Mouse (Mus musculus): ENCODE results near the gene Cdk5. TPM values are rescaled to one million over a fixed set of nuclear protein-coding genes. Genes with fewer than 3 reads are reported as not detected.
A peak's percentile ranks its signal among the peaks of the same experiment; 100 is the strongest.

Gene Cdk5
- polyA plus RNA-seq, 1 experiment from 2014 or later, result 35.5 TPM

DNA sequence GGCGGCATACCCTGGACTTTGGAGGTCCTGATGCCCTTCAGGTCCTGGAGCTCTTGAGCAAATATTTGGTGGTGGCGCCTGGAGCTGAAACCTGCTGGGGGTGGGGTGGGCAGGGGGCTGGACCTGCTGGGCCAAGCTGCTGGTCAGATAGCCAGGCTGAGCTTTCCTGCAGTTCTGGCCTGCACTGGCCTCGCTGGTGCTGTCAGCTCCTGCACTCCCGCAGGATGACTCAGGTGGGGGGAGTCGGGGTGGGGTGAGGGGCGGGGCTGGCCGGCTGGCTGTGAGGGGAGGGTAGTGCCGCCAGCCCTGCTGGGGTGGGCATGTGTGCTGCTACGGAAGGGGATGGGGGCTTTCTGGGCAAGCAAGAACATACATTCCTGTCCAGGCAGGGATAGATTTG, 5.3 kb upstream of the Cdk5 start:
- no peak for ATAC-seq (ENCODE audit: insufficient read depth)
- H3K4me3 ChIP-seq (ENCODE audit: low read depth, low read length), result peak overlapping the region; percentile 20
- TF ChIP-seq CTCF (IDR thresholded peaks at IDR 0.05; ENCODE audit: low read depth), result peak; percentile 19; the same call in 1 of the 2 replicates
- H3K27ac ChIP-seq (ENCODE audit: low read depth), result peak overlapping the region; percentile 67; the same call in 1 of the 2 replicates
- H3K4me1 ChIP-seq (ENCODE audit: insufficient read depth), result peaks cover 22% of the 10 kb centered on the region
- WGBS, result 20% methylated on average over 9 of the region's 9 CpGs
- H3K27me3 ChIP-seq (ENCODE audit: insufficient read depth, low read length), result no peaks in the 10 kb centered on the region
- H3K36me3 ChIP-seq (ENCODE audit: insufficient read depth), result peaks cover 43% of the 10 kb centered on the region
- H3K9me3 ChIP-seq (ENCODE audit: low read depth, low read length), result no peaks in the 10 kb centered on the region
- peak overlapping the region; percentile 84 for H3K4me2 ChIP-seq
- no peak for DNase-seq
- H3K9ac ChIP-seq, result no peak overlapping the region

DNA sequence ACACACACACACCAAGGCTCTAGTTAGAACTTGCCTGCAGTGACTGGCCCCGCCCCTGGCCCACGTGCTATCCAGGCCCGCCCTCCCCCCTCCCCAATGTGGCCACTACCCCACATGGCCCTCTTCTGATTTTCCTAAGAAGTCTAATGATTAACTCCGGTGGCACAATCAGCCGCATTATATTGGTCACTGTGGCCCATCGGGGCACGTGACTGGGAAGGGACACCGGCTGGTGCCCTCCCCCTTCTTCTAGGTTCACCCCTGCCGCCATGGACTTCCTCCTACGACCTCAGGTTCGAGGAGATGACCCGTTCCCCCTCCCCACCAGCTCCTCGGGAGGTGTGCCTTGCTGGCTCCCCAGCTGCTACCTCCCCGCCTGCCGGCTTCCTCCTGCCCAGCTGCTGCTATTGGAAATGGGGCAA, 4.7 kb upstream of the Cdk5 start:
- no peaks in the 10 kb centered on the region for H3K9me3 ChIP-seq (ENCODE audit: low read depth, low read length)
- DNase-seq (peak; percentile 66), ATAC-seq (ENCODE audit: insufficient read depth) (no peak)
- H3K9ac ChIP-seq, result no peak overlapping the region
- peak overlapping the region; percentile 20 for H3K4me3 ChIP-seq (ENCODE audit: low read depth, low read length)
- H3K27me3 ChIP-seq (ENCODE audit: insufficient read depth, low read length), result no peaks in the 10 kb centered on the region
- WGBS, result 14% methylated on average over 15 of the region's 15 CpGs
- peak overlapping the region; percentile 84 for H3K4me2 ChIP-seq
- peaks cover 22% of the 10 kb centered on the region for H3K4me1 ChIP-seq (ENCODE audit: insufficient read depth)
- peak overlapping the region; percentile 67 for H3K27ac ChIP-seq (ENCODE audit: low read depth)
- no peak for TF ChIP-seq CTCF (IDR thresholded peaks at IDR 0.05; ENCODE audit: low read depth)
- H3K36me3 ChIP-seq (ENCODE audit: insufficient read depth), result peaks cover 38% of the 10 kb centered on the region

DNA sequence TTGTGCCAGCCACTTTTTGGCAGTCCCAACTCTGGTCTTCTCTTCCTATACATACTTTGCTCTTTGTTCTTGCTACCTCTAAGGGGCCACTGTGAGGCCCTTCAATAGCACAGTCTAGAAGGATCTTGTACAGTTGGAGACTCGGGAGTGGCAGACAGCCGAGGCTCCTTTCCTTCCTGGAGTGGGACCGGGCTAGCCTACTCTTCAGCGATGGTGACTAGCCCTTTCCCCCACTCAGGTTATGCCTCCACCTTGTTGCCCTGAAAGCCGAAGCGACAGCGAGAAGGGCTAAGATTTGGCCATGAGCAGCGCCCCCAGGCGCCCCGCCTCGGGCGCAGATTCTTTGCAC, 3.9 kb upstream of the Cdk5 start:
- Histone ChIP-seq H3K4me2 (peak overlapping the region; percentile 84), H3K27me3 (ENCODE audit: insufficient read depth, low read length) (no peaks in the 10 kb centered on the region), H3K9ac (peak overlapping the region; percentile 20; the same call in 1 of the 2 replicates), H3K9me3 (ENCODE audit: low read depth, low read length) (no peaks in the 10 kb centered on the region), H3K4me1 (ENCODE audit: insufficient read depth) (peaks cover 22% of the 10 kb centered on the region), H3K36me3 (ENCODE audit: insufficient read depth) (peaks cover 30% of the 10 kb centered on the region), H3K27ac (ENCODE audit: low read depth) (peak overlapping the region; percentile 58; the same call in 1 of the 2 replicates), H3K4me3 (ENCODE audit: low read depth, low read length) (peak overlapping the region; percentile 67; the same call in 1 of the 2 replicates)
- ATAC-seq (ENCODE audit: insufficient read depth) (no peak), DNase-seq (no peak)
- TF ChIP-seq CTCF (IDR thresholded peaks at IDR 0.05; ENCODE audit: low read depth), result no peak
- WGBS, result 26% methylated on average over 12 of the region's 12 CpGs

DNA sequence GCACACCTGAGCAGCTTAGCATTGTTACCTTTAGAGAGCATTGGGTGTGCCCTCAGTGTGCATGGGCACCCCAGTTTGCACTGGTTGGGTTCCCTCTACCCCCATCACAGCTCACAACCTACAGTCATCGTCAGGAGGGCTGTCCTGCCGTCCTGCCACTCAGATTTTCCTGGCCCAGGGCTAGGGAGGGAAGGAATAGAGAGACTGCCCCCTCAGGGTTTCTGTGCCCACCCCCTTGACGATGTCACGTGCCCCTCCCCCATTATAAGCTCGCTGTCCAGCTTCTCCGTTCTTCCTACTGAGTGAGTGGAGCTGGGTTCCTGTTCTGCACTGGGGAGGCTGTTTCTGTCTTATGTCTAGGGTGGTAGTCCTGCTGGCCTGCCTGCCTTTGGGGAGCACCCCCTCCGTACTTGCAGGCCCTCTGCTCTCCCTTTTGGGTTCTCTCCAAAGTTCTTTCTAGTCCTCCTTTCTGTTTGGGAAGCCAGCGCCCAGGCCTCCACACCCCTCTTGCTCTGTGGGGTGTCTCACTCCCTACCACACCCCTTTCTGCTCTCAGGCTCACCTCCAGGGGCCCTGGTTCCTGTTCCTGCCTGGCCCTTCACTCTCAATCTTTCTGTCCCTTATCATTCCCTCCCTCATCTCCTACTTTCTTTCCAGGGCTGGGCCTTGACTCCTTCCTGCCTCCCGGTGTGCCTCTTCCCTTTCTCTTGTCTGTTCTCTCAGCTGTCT, 3.4 kb upstream of the Cdk5 start:
- Histone ChIP-seq H3K4me2 (peak overlapping the region; percentile 84), H3K9ac (peak overlapping the region; percentile 66), H3K27ac (ENCODE audit: low read depth) (peak overlapping the region; percentile 58; the same call in 1 of the 2 replicates), H3K4me3 (ENCODE audit: low read depth, low read length) (peak overlapping the region; percentile 67), H3K9me3 (ENCODE audit: low read depth, low read length) (no peaks in the 10 kb centered on the region), H3K4me1 (ENCODE audit: insufficient read depth) (peaks cover 22% of the 10 kb centered on the region), H3K27me3 (ENCODE audit: insufficient read depth, low read length) (no peaks in the 10 kb centered on the region), H3K36me3 (ENCODE audit: insufficient read depth) (peaks cover 25% of the 10 kb centered on the region)
- 14% methylated on average over 9 of the region's 9 CpGs for WGBS
- ATAC-seq (ENCODE audit: insufficient read depth), result no peak
- no peak for TF ChIP-seq CTCF (IDR thresholded peaks at IDR 0.05; ENCODE audit: low read depth)
- peak; percentile 29 for DNase-seq

DNA sequence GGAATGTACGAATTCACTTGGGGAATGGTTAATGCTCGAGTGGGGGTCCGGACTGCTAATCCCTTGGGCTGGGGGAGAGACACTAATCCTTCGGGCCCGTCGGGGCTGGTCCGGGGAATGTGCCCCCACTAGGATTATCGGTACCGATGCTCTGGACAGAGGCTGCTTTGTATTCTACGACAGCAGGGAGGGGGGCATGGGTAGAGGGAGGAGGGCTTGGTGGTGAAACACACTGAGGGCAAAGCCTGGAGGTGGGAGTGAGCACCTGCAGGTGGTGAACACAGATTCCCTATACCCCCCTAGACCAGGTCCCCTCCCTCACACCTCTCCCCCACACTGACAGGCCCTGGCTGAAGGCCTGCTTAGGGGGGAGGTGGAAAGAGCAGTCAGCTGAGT, 2.7 kb upstream of the Cdk5 start:
- peak overlapping the region; percentile 66 for H3K9ac ChIP-seq
- TF ChIP-seq CTCF (IDR thresholded peaks at IDR 0.05; ENCODE audit: low read depth), result no peak; the same call in 1 of the 2 replicates
- ATAC-seq (ENCODE audit: insufficient read depth) (no peak), DNase-seq (peak; percentile 42)
- H3K4me3 ChIP-seq (ENCODE audit: low read depth, low read length), result peak overlapping the region; percentile 67
- H3K4me2 ChIP-seq, result peak overlapping the region; percentile 84
- H3K27ac ChIP-seq (ENCODE audit: low read depth), result peak overlapping the region; percentile 93; the same call in 1 of the 2 replicates
- WGBS, result 1% methylated on average over 10 of the region's 10 CpGs
- H3K9me3 ChIP-seq (ENCODE audit: low read depth, low read length), result no peaks in the 10 kb centered on the region
- H3K36me3 ChIP-seq (ENCODE audit: insufficient read depth), result peaks cover 25% of the 10 kb centered on the region
- H3K4me1 ChIP-seq (ENCODE audit: insufficient read depth), result peaks cover 22% of the 10 kb centered on the region
- H3K27me3 ChIP-seq (ENCODE audit: insufficient read depth, low read length), result no peaks in the 10 kb centered on the region

DNA sequence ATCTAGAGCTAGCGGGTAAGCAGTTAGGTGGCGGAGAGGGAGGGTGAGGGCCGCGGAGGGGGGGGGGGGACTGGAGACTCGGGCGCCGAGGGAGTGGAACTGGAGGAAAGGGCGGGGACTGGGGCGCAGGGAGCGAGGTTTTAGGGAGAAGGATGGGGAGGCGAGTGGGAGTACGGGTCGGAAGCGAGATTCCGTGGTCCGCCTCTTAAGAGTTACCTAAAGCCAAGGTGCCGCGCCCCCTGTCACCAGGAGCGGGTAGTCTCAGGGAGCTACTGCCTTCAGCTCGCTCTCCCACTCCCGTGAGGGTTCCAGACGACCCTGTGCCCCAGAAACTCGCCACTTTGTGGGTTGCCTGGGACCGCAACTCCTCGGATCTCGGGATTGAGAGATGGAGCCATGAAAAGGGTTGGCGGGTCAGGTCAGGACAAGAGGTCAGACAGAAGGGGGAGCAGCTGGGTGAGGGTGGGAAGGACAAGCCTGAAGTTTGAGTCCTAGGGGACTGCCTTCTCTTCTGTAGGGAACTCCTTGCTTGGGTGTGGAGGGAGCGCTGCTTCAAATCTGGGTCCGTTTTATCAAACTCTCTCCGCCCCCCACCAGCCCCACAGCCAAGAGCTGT, 2.2 kb upstream of the Cdk5 start:
- DNase-seq (peak; percentile 66), ATAC-seq (ENCODE audit: insufficient read depth) (peak; percentile 7; the same call in 1 of the 2 replicates)
- WGBS, result 0% methylated on average over 27 of the region's 30 CpGs
- Histone ChIP-seq H3K9ac (peak overlapping the region; percentile 66), H3K4me2 (peak overlapping the region; percentile 84), H3K27me3 (ENCODE audit: insufficient read depth, low read length) (no peaks in the 10 kb centered on the region), H3K27ac (ENCODE audit: low read depth) (peak overlapping the region; percentile 93), H3K9me3 (ENCODE audit: low read depth, low read length) (no peaks in the 10 kb centered on the region), H3K4me3 (ENCODE audit: low read depth, low read length) (peak overlapping the region; percentile 67), H3K36me3 (ENCODE audit: insufficient read depth) (peaks cover 22% of the 10 kb centered on the region), H3K4me1 (ENCODE audit: insufficient read depth) (peaks cover 22% of the 10 kb centered on the region)
- TF ChIP-seq CTCF (IDR thresholded peaks at IDR 0.05; ENCODE audit: low read depth), result peak; percentile 28; the same call in 1 of the 2 replicates

DNA sequence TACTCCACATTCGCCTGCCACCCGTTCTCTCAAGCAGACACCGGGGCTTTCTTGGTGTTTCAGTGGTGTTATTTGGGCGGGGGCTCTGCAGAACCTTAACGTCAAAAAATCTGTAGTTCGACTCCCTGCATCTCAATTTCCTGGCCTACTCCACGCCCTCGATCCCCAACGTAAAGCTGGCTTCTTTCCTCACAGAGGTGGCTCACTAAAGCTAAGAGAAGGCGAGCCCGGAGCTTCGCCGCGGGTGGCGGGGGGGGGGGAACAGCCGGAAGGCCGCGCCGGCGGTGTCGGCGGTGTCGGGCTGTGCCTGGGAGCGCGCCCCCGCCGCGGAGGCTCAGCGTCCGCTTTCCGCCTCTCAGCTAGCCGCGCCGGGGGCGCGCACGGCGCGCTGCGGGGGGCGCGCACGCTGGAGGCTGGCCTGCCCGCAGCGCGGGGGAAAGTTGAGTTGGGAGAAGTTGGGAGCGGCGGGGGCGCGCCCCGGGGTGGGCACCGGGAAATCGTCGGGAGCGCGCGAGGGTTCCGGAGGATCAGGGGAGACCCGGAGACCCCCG, 1.6 kb upstream of the Cdk5 start:
- peak overlapping the region; percentile 84 for H3K4me2 ChIP-seq
- no peaks in the 10 kb centered on the region for H3K27me3 ChIP-seq (ENCODE audit: insufficient read depth, low read length)
- peaks cover 22% of the 10 kb centered on the region for H3K4me1 ChIP-seq (ENCODE audit: insufficient read depth)
- no peaks in the 10 kb centered on the region for H3K9me3 ChIP-seq (ENCODE audit: low read depth, low read length)
- DNase-seq (peak; percentile 97), ATAC-seq (ENCODE audit: insufficient read depth) (peak; percentile 24)
- no peak for TF ChIP-seq CTCF (IDR thresholded peaks at IDR 0.05; ENCODE audit: low read depth)
- H3K9ac ChIP-seq, result peak overlapping the region; percentile 66
- H3K27ac ChIP-seq (ENCODE audit: low read depth), result peak overlapping the region; percentile 93
- peaks cover 19% of the 10 kb centered on the region for H3K36me3 ChIP-seq (ENCODE audit: insufficient read depth)
- peak overlapping the region; percentile 67 for H3K4me3 ChIP-seq (ENCODE audit: low read depth, low read length)
- WGBS, result 1% methylated on average over 59 of the region's 60 CpGs

Data from lung, embryonic 14.5 days (tissue).